Mouse (Mus musculus): ENCODE results near the gene Gm20517. TPM values are rescaled to one million over a fixed set of nuclear protein-coding genes. Genes with fewer than 3 reads are reported as not detected.

Gene Gm20517
- total RNA-seq (2022), result 1 to 10 TPM in 3 of 4 experiments, under 1 TPM in 1; 0.77 to 2.8 (median 1.6) TPM

- peak; percentile 90 for DNase-seq (ENCODE audit: low spot score in 2 of 2)
Observed at GRCm38 (mm10) chr17:47610849-47611660, at the start of gene Gm20517, which contains the start of the genes Bysl and Med20. Gene Gm20517, plus strand, starts transcription at chr17:47611589. Gene Bysl, minus strand, starts transcription at chr17:47611492. Gene Med20, plus strand, starts transcription at chr17:47611582.

- DNase-seq (ENCODE audit: low spot score in 2 of 2), result no peak
Observed at GRCm38 (mm10) chr17:47562875-47563274, 48.5 kb upstream of the Gm20517 start.

GRCm38 (mm10) chr17:47564612-47565011, 46.8 kb upstream of the Gm20517 start:
- DNase-seq (ENCODE audit: low spot score in 2 of 2), result no peak

- no peak for DNase-seq (ENCODE audit: low spot score in 2 of 2)
Observed at GRCm38 (mm10) chr17:47566133-47566532, 45.3 kb upstream of the Gm20517 start.

GRCm38 (mm10) chr17:47567271-47567670, 44.1 kb upstream of the Gm20517 start:
- no peak for DNase-seq (ENCODE audit: low spot score in 2 of 2)

GRCm38 (mm10) chr17:47568389-47568788, 43.0 kb upstream of the Gm20517 start:
- DNase-seq (ENCODE audit: low spot score in 2 of 2), result no peak

- DNase-seq (ENCODE audit: low spot score in 2 of 2), result no peak
Observed at GRCm38 (mm10) chr17:47568951-47569527, 42.4 kb upstream of the Gm20517 start.

GRCm38 (mm10) chr17:47571621-47572020, 39.8 kb upstream of the Gm20517 start:
- no peak for DNase-seq (ENCODE audit: low spot score in 2 of 2)

- no peak for DNase-seq (ENCODE audit: low spot score in 2 of 2)
Observed at GRCm38 (mm10) chr17:47572436-47572835, 39.0 kb upstream of the Gm20517 start.

- DNase-seq (ENCODE audit: low spot score in 2 of 2), result no peak
Observed at GRCm38 (mm10) chr17:47574028-47574427, 37.4 kb upstream of the Gm20517 start.

GRCm38 (mm10) chr17:47574830-47575229, 36.6 kb upstream of the Gm20517 start:
- no peak for DNase-seq (ENCODE audit: low spot score in 2 of 2)

GRCm38 (mm10) chr17:47578655-47579054, 32.7 kb upstream of the Gm20517 start:
- DNase-seq (ENCODE audit: low spot score in 2 of 2), result no peak

GRCm38 (mm10) chr17:47580962-47581361, 30.4 kb upstream of the Gm20517 start:
- DNase-seq (ENCODE audit: low spot score in 2 of 2), result no peak

- DNase-seq (ENCODE audit: low spot score in 2 of 2), result no peak
Observed at GRCm38 (mm10) chr17:47588517-47588916, 22.9 kb upstream of the Gm20517 start.

GRCm38 (mm10) chr17:47591073-47591472, 20.3 kb upstream of the Gm20517 start:
- no peak for DNase-seq (ENCODE audit: low spot score in 2 of 2)

- DNase-seq (ENCODE audit: low spot score in 2 of 2), result peak; percentile 83 to 87
Observed at GRCm38 (mm10) chr17:47593215-47593853, 18.1 kb upstream of the Gm20517 start.

GRCm38 (mm10) chr17:47593854-47594182, 17.6 kb upstream of the Gm20517 start:
- no peak for DNase-seq (ENCODE audit: low spot score in 2 of 2)

GRCm38 (mm10) chr17:47594183-47594968, 17.0 kb upstream of the Gm20517 start:
- DNase-seq (ENCODE audit: low spot score in 2 of 2), result no peak

- no peak for DNase-seq (ENCODE audit: low spot score in 2 of 2)
Observed at GRCm38 (mm10) chr17:47594969-47595247, 16.5 kb upstream of the Gm20517 start.

- DNase-seq (ENCODE audit: low spot score in 2 of 2), result no peak
Observed at GRCm38 (mm10) chr17:47595248-47596161, 15.9 kb upstream of the Gm20517 start.
